Mouse (Mus musculus) skeletal muscle tissue, adult 2 months (tissue): ENCODE data around the gene Mrpl30.

ENCODE experiments used
- DNase-seq: peaks from one replicate; pipeline ENCODE4 v3.0.0-alpha.2; 2012; ENCODE audit warnings: low read depth, low spot score

The Mrpl30 gene

GRCm38 (mm10) chr1:37900288-37900687 lies 10.0 kb downstream of the Mrpl30 start:
- DNase-seq: no peak

- DNase-seq: no peak
Observed at GRCm38 (mm10) chr1:37903178-37903577, 12.9 kb downstream of the Mrpl30 start.

- DNase-seq: no peak
Observed at GRCm38 (mm10) chr1:37912751-37913150, 22.5 kb downstream of the Mrpl30 start.

- no peak for DNase-seq
Observed at GRCm38 (mm10) chr1:37916393-37916792, 26.1 kb downstream of the Mrpl30 start, which contains the start of gene Lyg2. Gene Lyg2 (minus strand): TSS chr1:37916493.

GRCm38 (mm10) chr1:37917666-37918065 lies 27.4 kb downstream of the Mrpl30 start:
- DNase-seq: no peak

GRCm38 (mm10) chr1:37918096-37918495 lies 27.8 kb downstream of the Mrpl30 start:
- no peak for DNase-seq

- DNase-seq: no peak
Observed at GRCm38 (mm10) chr1:37922536-37922935, 32.3 kb downstream of the Mrpl30 start.

GRCm38 (mm10) chr1:37925971-37926370 lies 35.7 kb downstream of the Mrpl30 start:
- DNase-seq: no peak

- DNase-seq: no peak
Observed at GRCm38 (mm10) chr1:37931806-37932205, 41.5 kb downstream of the Mrpl30 start.
